Mouse (Mus musculus): ENCODE measurements at regions not wholly inside any gene's neighbourhood (a gene's known extent, or its start where the extent isn't known, plus 50 kb on each side); places are given as distances from the start of the nearest gene placed in this dataset.

DNA sequence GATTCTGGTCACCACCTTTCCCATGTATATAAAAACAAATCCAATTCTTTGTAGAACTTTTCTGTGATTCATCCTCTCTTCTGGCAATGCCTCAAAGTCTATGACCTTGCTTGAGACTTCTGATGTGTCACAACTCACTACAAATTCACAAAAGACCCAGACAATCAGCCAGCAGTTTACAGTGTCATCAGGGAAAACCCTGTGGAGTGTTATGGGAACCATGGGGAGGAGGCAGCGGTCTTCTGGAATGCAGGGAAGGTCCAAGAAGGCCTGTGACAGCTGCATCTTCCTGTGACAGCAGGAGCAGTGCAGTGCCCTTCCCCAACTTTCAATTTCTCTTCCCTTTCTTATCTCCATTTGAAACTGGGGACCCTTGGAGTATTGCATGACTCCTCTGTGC is 877.9 kb downstream of the A830018L16Rik start:
- Histone ChIP-seq H3K4me3 (ENCODE audit: insufficient read depth, low read length) (no peak overlapping the region), H3K4me1 (ENCODE audit: control insufficient read depth, insufficient read depth, low read length) (no peaks in the 10 kb centered on the region), H3K27ac (ENCODE audit: insufficient read depth, low read length) (no peak overlapping the region)
- TF ChIP-seq CTCF (IDR thresholded peaks at IDR 0.05; ENCODE audit: extremely low read depth, insufficient read depth, low read length), result no peak
- no peak for TF ChIP-seq POLR2A (IDR thresholded peaks at IDR 0.05; ENCODE audit: extremely low read depth, insufficient read depth, low read length)

DNA sequence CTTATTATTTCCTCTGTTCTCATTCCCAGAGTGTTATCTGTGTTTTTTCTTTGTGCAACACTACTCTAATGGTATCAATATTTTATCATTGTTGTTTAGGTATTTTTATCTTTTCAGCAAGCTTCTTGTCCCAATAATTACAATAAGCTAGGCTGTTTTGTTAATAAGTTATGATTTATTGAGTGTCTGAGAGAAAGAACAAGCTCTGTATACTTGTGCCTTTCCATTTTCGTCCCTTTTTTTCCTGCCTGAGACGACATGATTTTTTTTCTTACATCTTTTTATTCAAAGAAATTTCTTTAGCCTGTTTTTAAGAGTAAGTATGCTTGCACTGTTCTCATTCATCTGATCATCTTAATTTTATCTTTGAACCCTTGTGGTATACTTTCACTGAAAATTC is 904.1 kb downstream of the A830018L16Rik start:
- TF ChIP-seq POLR2A (IDR thresholded peaks at IDR 0.05; ENCODE audit: extremely low read depth, insufficient read depth, low read length) (no peak), CTCF (IDR thresholded peaks at IDR 0.05; ENCODE audit: extremely low read depth, insufficient read depth, low read length) (no peak)
- no peak overlapping the region for H3K27ac ChIP-seq (ENCODE audit: insufficient read depth, low read length)
- no peaks in the 10 kb centered on the region for H3K4me1 ChIP-seq (ENCODE audit: control insufficient read depth, insufficient read depth, low read length)
- no peak overlapping the region for H3K4me3 ChIP-seq (ENCODE audit: insufficient read depth, low read length)

DNA sequence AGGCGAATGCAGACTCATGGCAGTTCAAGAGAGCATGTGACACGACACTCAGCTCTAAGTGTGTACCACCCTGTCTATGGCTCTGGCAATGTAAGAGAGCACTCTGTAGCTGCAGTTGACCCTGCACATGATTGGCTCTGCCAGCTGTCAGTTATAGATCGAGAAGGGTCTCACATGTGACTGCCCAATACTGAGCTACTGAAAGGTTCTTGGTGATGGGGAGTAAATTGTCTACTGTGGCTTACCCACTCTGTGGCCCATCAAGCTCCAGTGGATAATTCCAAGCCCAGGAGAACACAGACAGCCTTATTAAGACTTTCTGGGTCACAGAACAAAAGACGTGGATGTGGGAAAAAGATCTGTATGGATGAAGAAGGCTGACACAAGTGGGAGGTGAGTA is 920.3 kb downstream of the A830018L16Rik start:
- no peak overlapping the region for H3K27ac ChIP-seq (ENCODE audit: insufficient read depth, low read length)
- H3K4me3 ChIP-seq (ENCODE audit: insufficient read depth, low read length), result no peak overlapping the region
- no peaks in the 10 kb centered on the region for H3K4me1 ChIP-seq (ENCODE audit: control insufficient read depth, insufficient read depth, low read length)
- TF ChIP-seq POLR2A (IDR thresholded peaks at IDR 0.05; ENCODE audit: extremely low read depth, insufficient read depth, low read length) (no peak), CTCF (IDR thresholded peaks at IDR 0.05; ENCODE audit: extremely low read depth, insufficient read depth, low read length) (no peak)

DNA sequence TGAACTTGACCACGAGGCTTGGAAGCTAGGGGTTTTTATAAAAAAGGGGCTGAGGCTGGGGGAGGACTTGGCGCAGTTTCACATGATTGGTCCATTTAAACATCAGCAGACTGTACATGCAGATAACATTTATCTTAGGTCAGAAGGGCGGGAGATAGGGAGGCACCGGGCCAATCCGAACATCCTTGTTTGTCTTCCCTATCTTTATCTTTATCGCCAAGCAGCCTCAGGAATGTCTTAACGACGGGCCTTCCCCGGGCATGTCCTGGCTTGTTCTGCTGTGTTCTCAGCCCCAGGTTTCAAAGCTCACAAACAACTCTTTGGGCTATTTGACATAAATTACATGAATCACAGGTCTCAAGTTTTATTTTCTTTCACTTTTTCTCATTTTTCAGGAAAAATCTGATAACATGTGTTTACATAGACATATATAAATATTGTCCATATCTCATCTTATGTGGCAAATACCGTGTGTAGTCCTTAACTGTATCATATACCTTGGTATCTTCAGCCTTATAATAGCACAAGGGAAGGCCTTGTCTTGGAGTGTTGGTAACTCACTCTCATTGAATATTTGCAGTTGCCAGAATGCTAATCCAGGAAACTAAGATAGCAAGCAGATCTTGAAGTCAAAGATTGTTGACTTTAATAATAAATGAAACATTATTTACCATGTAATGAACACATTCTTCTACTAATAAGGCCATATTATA is 931.0 kb downstream of the A830018L16Rik start:
- Histone ChIP-seq H3K4me1 (ENCODE audit: control insufficient read depth, insufficient read depth, low read length) (no peaks in the 10 kb centered on the region), H3K27ac (ENCODE audit: insufficient read depth, low read length) (no peak overlapping the region), H3K4me3 (ENCODE audit: insufficient read depth, low read length) (no peak overlapping the region)
- TF ChIP-seq CTCF (IDR thresholded peaks at IDR 0.05; ENCODE audit: extremely low read depth, insufficient read depth, low read length) (no peak), POLR2A (IDR thresholded peaks at IDR 0.05; ENCODE audit: extremely low read depth, insufficient read depth, low read length) (no peak)

DNA sequence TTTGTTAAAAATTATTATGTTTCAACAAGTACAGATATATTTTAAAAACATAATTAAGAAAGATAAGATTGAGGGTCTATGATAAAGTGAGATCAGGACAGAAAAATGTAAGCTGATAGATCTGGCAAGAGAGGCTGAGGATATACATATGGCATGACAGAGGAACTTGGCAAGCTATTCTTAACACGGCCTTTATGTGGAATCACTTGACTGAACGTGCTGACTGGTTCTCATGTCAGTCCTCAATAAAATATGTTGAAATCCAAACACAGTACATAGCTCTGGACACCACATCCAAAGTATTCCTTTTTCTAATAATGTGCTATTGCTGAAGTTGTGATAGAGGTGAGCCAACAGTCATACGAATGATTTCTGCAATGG is 931.5 kb downstream of the A830018L16Rik start:
- Histone ChIP-seq H3K27ac (ENCODE audit: insufficient read depth, low read length) (no peak overlapping the region), H3K4me1 (ENCODE audit: control insufficient read depth, insufficient read depth, low read length) (no peaks in the 10 kb centered on the region), H3K4me3 (ENCODE audit: insufficient read depth, low read length) (no peak overlapping the region)
- TF ChIP-seq POLR2A (IDR thresholded peaks at IDR 0.05; ENCODE audit: extremely low read depth, insufficient read depth, low read length), result no peak
- TF ChIP-seq CTCF (IDR thresholded peaks at IDR 0.05; ENCODE audit: extremely low read depth, insufficient read depth, low read length), result no peak

DNA sequence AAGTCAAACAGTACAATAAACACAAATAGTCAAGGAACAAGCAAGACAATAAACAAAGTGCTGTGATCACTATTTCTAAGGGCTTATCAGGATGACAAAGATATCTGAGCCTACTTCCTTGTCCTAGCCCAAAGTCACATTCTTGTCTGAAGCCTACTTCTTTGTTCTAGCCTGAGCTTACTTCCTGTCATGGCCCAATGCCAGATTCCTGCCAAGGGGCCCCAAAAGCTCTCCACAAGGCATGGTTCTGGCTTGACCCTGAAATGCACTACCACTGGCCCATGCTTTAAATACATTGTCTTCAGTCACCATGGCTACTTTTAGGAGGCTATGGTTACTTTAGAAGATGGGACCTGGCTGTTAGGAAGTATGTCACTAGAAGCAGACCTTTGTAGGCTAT is 940.6 kb downstream of the A830018L16Rik start:
- H3K27ac ChIP-seq (ENCODE audit: insufficient read depth, low read length), result no peak overlapping the region
- TF ChIP-seq CTCF (IDR thresholded peaks at IDR 0.05; ENCODE audit: extremely low read depth, insufficient read depth, low read length) (no peak), POLR2A (IDR thresholded peaks at IDR 0.05; ENCODE audit: extremely low read depth, insufficient read depth, low read length) (no peak)

DNA sequence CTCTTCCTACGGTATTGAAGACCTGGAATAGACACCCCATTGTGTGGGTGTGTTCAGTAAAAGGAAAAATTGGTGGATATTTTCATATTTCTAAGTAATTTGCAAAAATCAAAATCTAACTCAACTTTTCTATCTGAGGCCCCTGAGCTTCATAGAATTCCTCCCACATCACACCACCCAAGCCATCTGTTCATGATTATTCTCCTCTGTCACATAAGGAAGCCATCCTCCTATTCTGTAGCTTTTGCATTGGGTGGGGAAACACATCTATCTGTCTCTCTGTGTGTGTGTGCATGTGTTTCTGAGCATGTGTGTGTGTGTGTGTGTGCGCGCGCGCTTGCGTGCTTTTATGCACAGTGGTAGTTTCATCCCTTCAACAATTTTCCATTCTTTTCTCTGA is 954.0 kb downstream of the A830018L16Rik start:
- TF ChIP-seq POLR2A (IDR thresholded peaks at IDR 0.05; ENCODE audit: extremely low read depth, insufficient read depth, low read length) (no peak), CTCF (IDR thresholded peaks at IDR 0.05; ENCODE audit: extremely low read depth, insufficient read depth, low read length) (no peak)
- H3K4me1 ChIP-seq (ENCODE audit: control insufficient read depth, insufficient read depth, low read length), result no peaks in the 10 kb centered on the region
- no peak overlapping the region for H3K4me3 ChIP-seq (ENCODE audit: insufficient read depth, low read length)
- no peak overlapping the region for H3K27ac ChIP-seq (ENCODE audit: insufficient read depth, low read length)

More for the DNA sequence above, 940.6 kb downstream of the A830018L16Rik start:
- no peaks in the 10 kb centered on the region for H3K4me1 ChIP-seq (ENCODE audit: control insufficient read depth, insufficient read depth, low read length)
- no peak overlapping the region for H3K4me3 ChIP-seq (ENCODE audit: insufficient read depth, low read length)

DNA sequence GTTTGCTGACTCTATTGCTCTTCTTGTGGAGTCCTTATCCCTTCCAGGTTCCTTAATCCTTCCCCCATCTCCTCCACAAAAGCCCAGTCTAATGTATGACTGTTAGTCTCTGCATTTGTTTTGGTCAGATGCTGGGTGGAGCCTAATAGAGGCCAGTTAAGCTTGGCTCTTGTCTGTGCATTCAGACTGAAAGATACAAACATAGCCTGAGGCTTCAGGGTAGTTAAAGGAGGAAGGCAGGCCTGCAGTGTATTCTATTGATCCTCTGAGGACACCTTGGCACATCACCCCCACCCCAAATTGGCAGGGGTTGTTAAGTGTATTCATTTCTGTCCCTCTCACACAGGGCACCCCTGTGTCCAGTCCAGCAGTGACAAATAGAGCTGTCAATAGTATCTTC is 959.1 kb downstream of the A830018L16Rik start:
- Histone ChIP-seq H3K4me1 (ENCODE audit: control insufficient read depth, insufficient read depth, low read length) (no peaks in the 10 kb centered on the region), H3K27ac (ENCODE audit: insufficient read depth, low read length) (no peak overlapping the region)
- no peak for TF ChIP-seq CTCF (IDR thresholded peaks at IDR 0.05; ENCODE audit: extremely low read depth, insufficient read depth, low read length)
- TF ChIP-seq POLR2A (IDR thresholded peaks at IDR 0.05; ENCODE audit: extremely low read depth, insufficient read depth, low read length), result no peak

DNA sequence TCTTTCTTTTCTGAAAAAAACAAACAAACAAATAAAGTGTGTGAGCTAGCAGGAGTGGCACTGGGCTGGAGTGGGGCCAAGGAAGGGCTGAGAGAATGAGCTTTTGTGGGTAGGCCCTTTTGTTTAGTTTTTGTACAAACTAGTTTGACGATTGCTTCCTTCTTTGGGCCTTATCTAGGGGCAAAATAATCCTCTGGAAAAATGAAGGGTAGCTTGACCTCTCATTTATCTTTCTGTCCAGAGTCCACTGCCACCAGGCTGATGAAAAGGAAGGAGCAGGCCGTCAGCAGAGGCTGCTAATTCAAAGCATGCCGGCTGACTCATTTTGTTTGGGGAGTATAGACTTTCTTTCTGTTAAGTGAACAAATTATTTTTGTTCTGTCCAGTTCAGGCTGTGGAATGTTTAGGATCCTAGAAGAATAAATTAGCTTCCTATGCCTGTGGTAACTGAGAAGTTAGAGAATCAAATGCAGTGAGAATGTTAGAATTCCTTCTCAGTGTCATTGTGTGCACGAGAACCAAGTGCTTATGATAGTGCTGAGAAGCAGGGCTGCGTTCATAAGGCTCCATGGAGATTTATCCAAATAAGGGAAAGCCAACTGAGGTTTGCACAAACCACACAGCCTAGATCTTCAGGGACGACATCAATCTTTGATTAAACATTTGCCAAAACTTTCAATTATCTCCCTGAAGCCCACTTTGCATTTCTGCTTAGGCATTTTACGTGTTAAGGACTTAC is 984.4 kb downstream of the A830018L16Rik start:
- H3K4me3 ChIP-seq (ENCODE audit: insufficient read depth, low read length), result no peak overlapping the region
- TF ChIP-seq POLR2A (IDR thresholded peaks at IDR 0.05; ENCODE audit: extremely low read depth, insufficient read depth, low read length) (no peak), CTCF (IDR thresholded peaks at IDR 0.05; ENCODE audit: extremely low read depth, insufficient read depth, low read length) (no peak)

More for the DNA sequence above, 959.1 kb downstream of the A830018L16Rik start:
- H3K4me3 ChIP-seq (ENCODE audit: insufficient read depth, low read length), result no peak overlapping the region

More for the DNA sequence above, 984.4 kb downstream of the A830018L16Rik start:
- Histone ChIP-seq H3K27ac (ENCODE audit: insufficient read depth, low read length) (no peak overlapping the region), H3K4me1 (ENCODE audit: control insufficient read depth, insufficient read depth, low read length) (no peaks in the 10 kb centered on the region)
